Mouse (Mus musculus) T-helper 2 cell (primary cell): ENCODE measurements around the gene Rnf212.
"Not testable (repeated sequence)": the region's sequence is repeated elsewhere in the genome, so short reads cannot be mapped to it uniquely, and the experiment has no call there.

Source experiments
- in situ Hi-C: fragments of 300-600 bp; cut with MboI, MseI; formaldehyde crosslinking; loops from one replicate; pipeline ENCODE4 v1.15.1; 2025; ENCODE audit warnings: high pct_unique_total_duplicates

Gene Rnf212

GRCm38 (mm10) chr5:108774630-108775306 is at the start of gene Rnf212:
Rnf212 (minus strand) TSS chr5:108774982.
- in situ Hi-C loops, result no loop called here

- in situ Hi-C loops, result no loop called here
These were observed 48.5 kb upstream of the Rnf212 start for GRCm38 (mm10) chr5:108823276-108823675.

- in situ Hi-C loops, result not testable (repeated sequence)
These were observed 34.0 kb upstream of the Rnf212 start, which contains the start of gene Vmn2r8 for GRCm38 (mm10) chr5:108808750-108809149. Vmn2r8 (minus strand) TSS chr5:108808850.

- in situ Hi-C loops, result no loop called here
These were observed 28.9 kb upstream of the Rnf212 start for GRCm38 (mm10) chr5:108803646-108804045.

GRCm38 (mm10) chr5:108795263-108795662 is 20.5 kb upstream of the Rnf212 start, which contains the start of gene Tmed11:
Tmed11 (minus strand) TSS chr5:108795363.
- in situ Hi-C loops, result not testable (repeated sequence)

- in situ Hi-C loops, result not testable (repeated sequence)
These were observed 15.6 kb upstream of the Rnf212 start for GRCm38 (mm10) chr5:108790385-108790784.

GRCm38 (mm10) chr5:108760002-108760401 is 14.8 kb downstream of the Rnf212 start:
- in situ Hi-C loops, result no loop called here

GRCm38 (mm10) chr5:108758396-108758795 is 16.4 kb downstream of the Rnf212 start:
- in situ Hi-C loops, result no loop called here

GRCm38 (mm10) chr5:108751258-108751657 is 23.5 kb downstream of the Rnf212 start:
- in situ Hi-C loops, result not testable (repeated sequence)

GRCm38 (mm10) chr5:108750328-108751210 is 24.2 kb downstream of the Rnf212 start:
- in situ Hi-C loops, result no loop called here

GRCm38 (mm10) chr5:108744629-108745028 is 30.2 kb downstream of the Rnf212 start:
- in situ Hi-C loops, result no loop called here

- in situ Hi-C loops, result no loop called here
These were observed 30.9 kb downstream of the Rnf212 start for GRCm38 (mm10) chr5:108743856-108744255.

GRCm38 (mm10) chr5:108742596-108742995 is 32.2 kb downstream of the Rnf212 start:
- in situ Hi-C loops, result no loop called here

GRCm38 (mm10) chr5:108741844-108742243 is 32.9 kb downstream of the Rnf212 start:
- in situ Hi-C loops, result no loop called here

GRCm38 (mm10) chr5:108727425-108727824 is 47.4 kb downstream of the Rnf212 start:
- in situ Hi-C loops, result no loop called here

- in situ Hi-C loops, result no loop called here
These were observed 48.1 kb downstream of the Rnf212 start for GRCm38 (mm10) chr5:108726557-108727248.

- in situ Hi-C loops, result no loop called here
These were observed 50.8 kb downstream of the Rnf212 start for GRCm38 (mm10) chr5:108724006-108724405.

- in situ Hi-C loops, result no loop called here
These were observed 55.0 kb downstream of the Rnf212 start for GRCm38 (mm10) chr5:108719761-108720160.

- in situ Hi-C loops, result no loop called here
These were observed 56.7 kb downstream of the Rnf212 start for GRCm38 (mm10) chr5:108718051-108718450.

GRCm38 (mm10) chr5:108715974-108716373 is 58.8 kb downstream of the Rnf212 start:
- in situ Hi-C loops, result no loop called here

- in situ Hi-C loops, result no loop called here
These were observed 60.6 kb downstream of the Rnf212 start for GRCm38 (mm10) chr5:108714149-108714548.

- in situ Hi-C loops, result no loop called here
These were observed 61.1 kb downstream of the Rnf212 start for GRCm38 (mm10) chr5:108713691-108714090.
